Mouse (Mus musculus): ENCODE measurements around the gene Gkn2. TPM values are rescaled to one million over a fixed set of nuclear protein-coding genes. Genes with fewer than 3 reads are reported as not detected.

Gene Gkn2
- polyA plus RNA-seq (2012; ENCODE audit: low replicate concordance), result not detected in 2 replicates

GRCm38 (mm10) chr6:87373057-87373456, at the start of gene Gkn2:
Gene Gkn2 (plus strand): TSS chr6:87373357.

GRCm38 (mm10) chr6:87335091-87335934, 37.8 kb upstream of the Gkn2 start, which contains the start of gene Antxr1:
Gene Antxr1 (minus strand): TSS chr6:87335821.

GRCm38 (mm10) chr6:87350829-87351228, 22.3 kb upstream of the Gkn2 start, which contains the start of gene Gkn1:
Gene Gkn1 (minus strand): TSS chr6:87350942.

GRCm38 (mm10) chr6:87388877-87389276, 15.7 kb downstream of the Gkn2 start, which contains the start of gene Gkn3:
Gene Gkn3 (minus strand): TSS chr6:87388935.

GRCm38 (mm10) chr6:87428487-87429044, 55.4 kb downstream of the Gkn2 start, which contains the start of gene Bmp10:
Gene Bmp10 (plus strand): TSS chr6:87428994.

Other genes starting within 250 kb of the Gkn2 start
- gene Antxr1, start 37.5 kb upstream of the Gkn2 start, polyA plus RNA-seq (2012; ENCODE audit: low replicate concordance), result 0.08 and 0.10 TPM in 2 replicates
- not detected in 2 replicates for gene Gkn1, start 22.4 kb upstream of the Gkn2 start, polyA plus RNA-seq (2012; ENCODE audit: low replicate concordance)
- not detected in 2 replicates for gene Gkn3, start 15.6 kb downstream of the Gkn2 start, polyA plus RNA-seq (2012; ENCODE audit: low replicate concordance)
- not detected in 2 replicates for gene Bmp10, start 55.6 kb downstream of the Gkn2 start, polyA plus RNA-seq (2012; ENCODE audit: low replicate concordance)
- 19.2 and 43.2 TPM in 2 replicates for gene Arhgap25, start 159.9 kb downstream of the Gkn2 start, polyA plus RNA-seq (2012; ENCODE audit: low replicate concordance)
- 0.05 and 0.47 TPM in 2 replicates for gene Prokr1, start 217.4 kb downstream of the Gkn2 start, polyA plus RNA-seq (2012; ENCODE audit: low replicate concordance)